Mouse (Mus musculus) lung, adult 2 months (tissue): ENCODE data around the gene Susd6. TPM values are rescaled to one million over a fixed set of nuclear protein-coding genes. Genes with fewer than 3 reads are reported as not detected.

ENCODE experiments used
- DNase-seq: peaks from one replicate; pipeline ENCODE4 v3.0.0; 2022
- H3K4me1 ChIP-seq: fragments of 200-500 bp; 2 replicates; pipeline ENCODE4 v1.6.1; 2011; ENCODE audit warnings: low read length; ENCODE audit not compliant: control insufficient read depth, insufficient read depth
- H3K4me3 ChIP-seq: fragments of 200-500 bp; replicated peaks from 2 replicates; pipeline ENCODE3; 2011; ENCODE audit warnings: low read depth, mild to moderate bottlenecking, control low read depth, low read length; ENCODE audit errors: extremely low read depth
- CTCF ChIP-seq: fragments of 200-500 bp; IDR thresholded peaks from 2 replicates; pipeline ENCODE4 v1.5.1; 2011; ENCODE audit warnings: mild to moderate bottlenecking, low read length, control low read depth; ENCODE audit not compliant: insufficient read depth
- POLR2A ChIP-seq: fragments of 200-500 bp; IDR thresholded peaks from 2 replicates; pipeline ENCODE4 v1.6.1; 2011; ENCODE audit warnings: low read depth, mild to moderate bottlenecking, control low read depth, low read length, borderline replicate concordance; ENCODE audit errors: extremely low read depth
- WGBS: fragments of 180-500 bp; shearing (Covaris S2); methylation state at CpG from one replicate; pipeline ENCODE4 v1.1.7; 2018; 5-methylcytosine and 5-hydroxymethylcytosine counted together
- polyA plus RNA-seq: library from polyadenylated mRNA; depleted of rRNA; stranded (reverse); fragments of >200 nt; gene quantifications from 2 replicates; pipeline ENCODE4 v1.2.3, GENCODE M21; 2012; rRNA removed

Susd6 gene
- polyA plus RNA-seq, 1 experiment, result 83.3 TPM

DNA sequence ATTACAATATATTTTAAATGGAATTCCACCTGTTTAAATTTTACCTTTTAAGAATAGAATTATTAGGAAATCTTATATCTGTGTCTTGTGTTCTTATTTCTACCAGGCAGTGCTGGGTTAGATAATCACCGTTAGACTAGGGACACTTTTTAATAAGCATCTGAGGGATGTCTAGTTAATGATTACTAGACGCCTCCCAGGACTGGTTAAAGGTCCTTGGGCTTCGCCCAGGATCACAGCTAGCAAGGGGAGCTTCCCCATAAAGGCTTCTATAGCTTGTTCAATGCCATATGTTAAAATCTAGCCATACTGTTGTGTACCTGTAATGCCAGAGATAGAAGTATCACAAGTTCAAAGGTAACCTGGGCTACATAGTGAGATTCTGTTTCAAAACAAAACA, 138.6 kb downstream of the Susd6 start:
- Histone ChIP-seq H3K4me1 (peaks cover 4% of the 10 kb centered on the region), H3K4me3 (no peak overlapping the region)
- DNase-seq, result no peak
- no peak for TF ChIP-seq POLR2A
- TF ChIP-seq CTCF, result no peak
- WGBS, result 84% methylated on average over 3 of the region's 3 CpGs

DNA sequence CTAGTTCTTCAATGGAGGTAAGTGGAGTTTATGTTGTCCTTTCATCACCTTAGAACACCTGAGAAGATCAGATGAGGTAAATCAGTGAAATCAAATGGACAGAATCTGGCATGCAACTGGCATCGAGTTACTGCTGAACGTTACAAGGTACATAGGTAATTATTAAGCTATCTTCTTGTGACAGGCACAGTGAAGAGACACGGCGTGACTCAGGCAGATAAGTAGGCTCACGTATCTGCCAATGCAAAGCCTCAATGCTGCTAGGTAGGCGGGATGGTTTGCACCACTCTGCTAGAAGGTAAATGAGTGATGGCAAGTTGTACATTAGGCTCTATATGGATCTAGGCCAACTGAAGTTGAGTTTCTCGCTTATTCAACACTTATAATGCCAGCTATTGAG, 139.8 kb downstream of the Susd6 start:
- H3K4me3 ChIP-seq, result no peak overlapping the region
- WGBS, result 79% methylated on average over 7 of the region's 7 CpGs
- DNase-seq, result no peak
- TF ChIP-seq POLR2A (no peak), CTCF (no peak)
- H3K4me1 ChIP-seq, result no peaks in the 10 kb centered on the region

Other genes with a start within 250 kb of the Susd6 start
- 49.8 and 63.9 TPM in 2 replicates for gene Slc39a9, start 146.6 kb upstream of the Susd6 start, polyA plus RNA-seq
- gene Erh, start 146.2 kb upstream of the Susd6 start, polyA plus RNA-seq, result 15.2 and 20.7 TPM in 2 replicates
- gene Plekhd1, start 97.9 kb upstream of the Susd6 start, polyA plus RNA-seq, result 20.3 and 20.5 TPM in 2 replicates
- gene Ccdc177, start 29.8 kb upstream of the Susd6 start, polyA plus RNA-seq, result not detected in 2 replicates
- gene Srsf5, start 155.0 kb downstream of the Susd6 start, polyA plus RNA-seq, result 364 and 550 TPM in 2 replicates
- gene Slc10a1, start 178.2 kb downstream of the Susd6 start, polyA plus RNA-seq, result 0.11 and 0.50 TPM in 2 replicates
- gene Smoc1, start 236.3 kb downstream of the Susd6 start, polyA plus RNA-seq, result 5.0 TPM in 2 replicates